Mouse (Mus musculus) myocyte (in vitro differentiated cells): ENCODE data around the gene Tssk1.

Source experiments
- MYOG ChIP-seq, 3 experiments: IDR thresholded peaks; one replicate each; pipeline ENCODE4 v1.6.1; 2011; ENCODE audit warnings: control low read depth in 2 of 3, low read depth in 2 of 3, mild to moderate bottlenecking in 2 of 3; ENCODE audit not compliant: insufficient read length in 2 of 3, control insufficient read depth in 1 of 3, insufficient read depth in 1 of 3
- POLR2A ChIP-seq: IDR thresholded peaks from one replicate; pipeline ENCODE4 v1.6.1; 2011; ENCODE audit warnings: low read depth, mild to moderate bottlenecking, control low read depth, moderate library complexity; ENCODE audit not compliant: insufficient read length
- POLR2AphosphoS2 ChIP-seq: IDR thresholded peaks from one replicate; pipeline ENCODE4 v1.6.1; 2011; ENCODE audit warnings: low read depth, control low read depth; ENCODE audit not compliant: insufficient read length

GRCm38 (mm10) chr16:17865293-17865692, 28.7 kb upstream of the Tssk1 start:
- TF ChIP-seq POLR2AphosphoS2 (no peak), POLR2A (no peak), MYOG (IDR thresholded peaks at IDR 0.05; ENCODE audit: control insufficient read depth in 1 of 3, insufficient read depth in 1 of 3, insufficient read length in 2 of 3, low read depth in 2 of 3) (no peak)
